Mouse (Mus musculus) ES-E14 (cell line): ENCODE data around the gene Atrip.

ENCODE experiments used
- CHD2 ChIP-seq: IDR thresholded peaks from 2 replicates; pipeline ENCODE4 v1.6.1; 2014; ENCODE audit warnings: mild to moderate bottlenecking, low read depth, low read length, inconsistent platforms
- ZC3H11A ChIP-seq: IDR thresholded peaks from 2 replicates; pipeline ENCODE4 v1.6.1; 2012; ENCODE audit warnings: low read depth, mild to moderate bottlenecking, inconsistent platforms, low read length, borderline replicate concordance

DNA sequence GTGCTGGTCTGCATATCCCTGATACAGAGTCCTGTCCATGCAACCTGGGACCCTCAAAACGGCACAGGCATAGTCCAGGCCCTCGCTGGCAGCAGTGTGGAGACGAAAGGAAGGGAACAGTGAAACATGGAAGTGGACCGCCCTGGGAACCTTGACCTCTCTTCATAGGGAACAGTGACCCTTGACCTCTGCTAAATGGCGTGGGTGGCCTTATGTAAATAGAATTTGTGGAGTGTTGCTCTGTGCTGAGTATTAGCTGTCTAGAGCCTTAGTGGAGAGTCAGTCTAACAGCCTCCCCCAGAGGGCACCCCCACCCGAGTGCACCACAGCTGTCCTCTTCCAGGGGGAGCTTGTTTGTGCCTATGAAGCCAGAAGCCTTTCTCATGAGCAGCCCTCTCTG is 18.9 kb upstream of the Atrip start:
- TF ChIP-seq ZC3H11A (no peak), CHD2 (no peak)
